Mouse (Mus musculus) cortical plate, adult 2 months (tissue): ENCODE data around the gene B3gnt5.

ENCODE experiments used
- CTCF ChIP-seq: fragments of 200-500 bp; IDR thresholded peaks from 2 replicates; pipeline ENCODE4 v1.5.1; 2011; ENCODE audit warnings: mild to moderate bottlenecking, control low read depth, low read length; ENCODE audit not compliant: insufficient read depth; ENCODE audit errors: extremely low read depth
- POLR2A ChIP-seq: fragments of 200-500 bp; IDR thresholded peaks from 2 replicates; pipeline ENCODE4 v1.6.1; 2011; ENCODE audit warnings: mild to moderate bottlenecking, low read length, control low read depth; ENCODE audit not compliant: insufficient read depth; ENCODE audit errors: extremely low read depth

GRCm38 (mm10) chr16:19760505-19761496 lies 793 bp downstream of the B3gnt5 start:
- no peak for TF ChIP-seq CTCF
- no peak for TF ChIP-seq POLR2A
